Mouse (Mus musculus) layer of hippocampus, adult 6 months (tissue): ENCODE measurements around the gene Pitpnm3. TPM values are rescaled to one million over a fixed set of nuclear protein-coding genes. Genes with fewer than 3 reads are reported as not detected.

Experiments used
- long read RNA-seq, 2 experiments: library from polyadenylated mRNA; unstranded; transcript quantifications; one replicate each; pipeline ENCODE4 v2.0.0; 2019 to 2020
- polyA plus RNA-seq: library from polyadenylated mRNA; unstranded; fragments of <200 nt; fragmentation: Nextera tagmentation; gene quantifications from 2 replicates; pipeline ENCODE4 v1.2.3, GENCODE M21; 2021

Pitpnm3 gene
- 3.2 and 4.2 TPM in 2 replicates for polyA plus RNA-seq
- long read RNA-seq, experiment 1, partial matches to known transcripts: 2 of 13 reads
- long read RNA-seq, experiment 1, other reads (novel, unspliced or antisense): 11 of 13 reads
- long read RNA-seq, experiment 2, partial matches to known transcripts: 2 of 63 reads
- long read RNA-seq, experiment 2, other reads (novel, unspliced or antisense): 61 of 63 reads

DNA sequence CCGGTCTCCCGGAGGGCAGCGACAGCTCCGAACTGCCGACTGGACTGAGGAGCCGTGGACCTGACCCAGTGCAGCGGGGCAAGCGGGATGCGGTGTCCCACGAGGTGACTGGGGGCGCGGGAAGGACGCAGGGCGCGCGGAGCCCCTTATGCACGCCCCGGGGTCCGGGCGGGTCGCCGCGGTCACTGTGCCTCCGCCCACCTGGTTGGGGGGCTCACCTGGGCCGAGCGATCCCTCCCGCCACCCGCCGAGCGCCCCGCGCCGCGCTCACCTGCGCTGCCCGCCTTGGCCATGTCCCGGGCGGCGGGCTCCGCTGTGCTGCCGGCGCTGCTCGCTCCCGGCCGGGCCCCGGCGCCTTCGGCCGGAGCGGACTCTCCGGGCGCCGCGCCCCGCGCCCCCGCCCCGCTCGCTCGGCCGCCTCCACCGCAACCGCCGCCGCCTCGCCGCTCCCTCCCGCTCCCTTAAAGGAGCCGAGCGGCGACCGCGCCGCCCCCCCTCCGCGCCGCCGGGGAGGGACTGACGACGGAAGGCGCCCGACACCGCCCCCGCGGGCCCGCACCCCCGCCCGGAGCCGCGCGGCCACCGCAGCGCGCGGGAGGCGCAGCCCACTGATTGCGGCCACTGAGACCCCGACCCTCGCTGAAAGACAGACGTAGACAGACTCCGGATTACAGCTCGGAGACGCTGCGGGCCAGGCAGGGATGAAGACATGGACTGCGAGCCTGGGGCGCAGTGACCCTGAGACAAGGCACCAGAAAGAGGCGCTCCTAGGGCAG, at the start of gene Pitpnm3:
Pitpnm3 (minus strand) TSS at position 396 of the 776 bp plus-strand sequence.

DNA sequence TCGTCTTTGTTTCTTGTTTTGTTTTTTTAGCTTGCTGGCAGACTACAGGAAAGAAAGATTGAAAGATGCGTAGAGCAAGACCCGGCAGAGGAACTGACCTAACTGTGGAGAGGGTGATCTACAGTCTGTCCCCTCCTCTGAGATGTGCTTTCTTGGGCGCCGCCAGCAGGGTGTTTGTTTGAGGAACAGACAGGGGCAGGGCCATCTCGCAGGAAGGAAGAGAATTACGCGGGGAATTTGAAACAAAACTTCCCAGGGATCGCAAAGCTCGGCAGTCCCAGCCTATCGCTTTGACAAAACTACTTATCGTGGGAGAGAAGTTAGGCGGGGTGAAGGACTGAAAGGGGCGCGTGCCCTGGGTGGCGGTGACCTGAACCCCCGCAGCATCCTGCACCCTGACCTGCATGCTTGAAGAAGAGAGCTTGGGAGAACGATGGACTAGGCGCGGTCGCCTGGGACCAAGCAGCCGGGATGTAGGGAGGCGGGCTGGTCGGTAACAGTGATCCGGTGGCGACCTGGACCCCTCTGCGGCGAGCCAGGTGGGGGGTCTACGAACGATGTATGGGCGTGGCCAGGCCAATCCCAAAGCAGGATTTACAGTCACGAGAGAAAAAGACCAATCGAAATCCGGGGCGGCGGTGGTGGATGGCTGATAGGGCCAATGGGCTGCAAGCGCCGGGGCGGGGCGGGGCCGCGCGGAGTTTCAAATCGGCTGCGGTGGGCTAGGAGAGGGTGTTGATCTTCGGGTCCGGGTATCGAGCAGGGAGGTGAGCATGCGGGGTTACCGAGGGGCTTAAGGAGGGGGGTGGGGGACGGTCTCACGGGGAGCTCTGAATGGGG, 93.6 kb downstream of the Pitpnm3 start, which contains the start of gene Pimreg:
Pimreg (plus strand) TSS at position 265 of the 840 bp plus-strand sequence.

DNA sequence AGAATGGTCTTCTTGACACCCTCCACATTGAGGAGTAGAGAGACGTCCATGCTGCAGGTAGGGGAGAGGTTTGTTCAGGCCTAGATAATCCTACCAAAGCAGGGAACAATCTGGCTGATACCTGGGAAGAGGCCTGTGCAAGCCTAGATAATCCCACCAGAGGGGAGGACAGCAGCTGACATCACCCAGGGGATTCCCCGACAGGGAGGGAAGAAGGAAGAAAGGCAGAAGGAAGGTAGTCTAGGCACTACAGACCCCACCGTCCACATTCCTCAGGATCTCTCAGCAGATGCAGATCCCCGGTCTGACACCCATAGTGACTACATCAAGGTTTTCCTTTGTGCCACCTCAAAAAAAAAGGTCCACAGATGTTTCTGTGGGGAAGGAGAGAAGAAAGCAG, 98.2 kb downstream of the Pitpnm3 start, which contains the start of gene Aipl1:
Aipl1 (minus strand) TSS at position 101 of the 400 bp plus-strand sequence.

Other genes starting within 250 kb of the Pitpnm3 start
- gene Aipl1, start 98.3 kb downstream of the Pitpnm3 start, polyA plus RNA-seq: not detected in 2 replicates
- gene Pimreg, start 93.7 kb downstream of the Pitpnm3 start, polyA plus RNA-seq: 0.44 and 0.62 TPM in 2 replicates
- 0.05 and 0.08 TPM in 2 replicates for gene Gm43951, start 71.1 kb upstream of the Pitpnm3 start, polyA plus RNA-seq
- 2.5 and 3.0 TPM in 2 replicates for gene 4933427D14Rik, start 71.7 kb upstream of the Pitpnm3 start, polyA plus RNA-seq
- gene Txndc17, start 71.8 kb upstream of the Pitpnm3 start, polyA plus RNA-seq: 142 and 143 TPM in 2 replicates
- 30.2 and 32.5 TPM in 2 replicates for gene Med31, start 79.8 kb upstream of the Pitpnm3 start, polyA plus RNA-seq
- 5.8 and 8.2 TPM in 2 replicates for gene Slc13a5, start 131.4 kb upstream of the Pitpnm3 start, polyA plus RNA-seq
- gene Xaf1, start 165.9 kb upstream of the Pitpnm3 start, polyA plus RNA-seq: 10.8 and 14.8 TPM in 2 replicates
- not detected in 2 replicates for gene Fbxo39, start 178.7 kb upstream of the Pitpnm3 start, polyA plus RNA-seq
- gene Tekt1, start 226.7 kb upstream of the Pitpnm3 start, polyA plus RNA-seq: 6.6 and 11.4 TPM in 2 replicates